Mouse (Mus musculus): ENCODE data around the gene Mettl1. TPM values are rescaled to one million over a fixed set of nuclear protein-coding genes. Genes with fewer than 3 reads are reported as not detected.
A peak's percentile ranks its signal among the peaks of the same experiment; 100 is the strongest.

Gene Mettl1
- polyA plus RNA-seq, 1 experiment from 2014 or later = 24.6 TPM

DNA sequence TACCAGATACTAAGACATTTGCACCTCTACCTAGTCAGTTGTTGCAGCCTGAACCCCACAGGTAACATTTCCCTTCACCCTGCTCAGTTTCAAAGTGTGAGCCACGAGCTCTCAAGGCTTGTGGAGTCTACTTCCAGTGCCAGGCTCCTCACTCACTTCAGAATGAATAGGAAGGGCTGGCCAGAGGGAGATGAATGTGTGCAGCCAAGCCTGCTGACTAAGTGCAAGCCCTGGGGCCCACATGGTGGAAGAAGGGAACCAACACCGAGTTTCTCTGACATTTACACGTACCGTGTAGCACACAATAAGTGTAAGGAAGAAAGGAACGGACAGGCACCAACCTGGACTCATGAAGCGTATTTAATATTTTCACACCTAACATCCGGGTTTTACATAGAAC lies 37.4 kb upstream of the Mettl1 start:
- no peak for ATAC-seq (ENCODE audit: low read depth)
- Histone ChIP-seq H3K4me2 (ENCODE audit: low read depth, low read length) (no peak overlapping the region), H3K4me1 (ENCODE audit: control insufficient read depth, insufficient read depth, low read length) (no peaks in the 10 kb centered on the region), H3K36me3 (ENCODE audit: control insufficient read depth, insufficient read depth, low read length) (0 out of 2 replicates have a peak, but pooled peaks cover 6% of the 10 kb centered on the region), H3K9ac (replicated peaks; ENCODE audit: low read depth, low read length) (no peak overlapping the region), H3K4me3 (ENCODE audit: low read depth, low read length) (no peak overlapping the region), H3K27me3 (ENCODE audit: control insufficient read depth, insufficient read depth, low read length) (no peaks in the 10 kb centered on the region), H3K27ac (ENCODE audit: low read depth, low read length) (no peak overlapping the region), H3K9me3 (ENCODE audit: control insufficient read depth, low read length) (no peaks in the 10 kb centered on the region)
- WGBS = 85% methylated on average over 7 of the region's 7 CpGs

DNA sequence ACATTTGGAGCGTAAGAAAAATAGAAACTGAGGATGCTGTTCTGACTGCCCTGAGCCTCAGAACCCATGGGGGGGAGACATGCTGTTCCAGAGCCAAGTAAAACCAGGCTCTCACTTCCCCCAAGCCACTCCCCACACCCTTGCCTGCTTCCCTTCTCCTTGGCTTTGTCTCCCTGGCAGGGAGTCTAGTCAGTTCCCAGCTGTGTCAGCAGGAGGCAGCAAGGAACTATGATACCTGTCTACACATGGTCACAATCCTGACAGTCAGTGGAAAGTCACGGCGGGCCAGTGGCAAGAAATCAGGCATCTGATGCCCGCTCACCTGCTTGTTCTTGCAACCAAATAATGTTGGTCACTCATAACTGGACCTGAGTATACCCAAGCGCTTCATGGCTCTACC lies 24.7 kb upstream of the Mettl1 start:
- 66% methylated on average over 5 of the region's 5 CpGs for WGBS
- Histone ChIP-seq H3K36me3 (ENCODE audit: control insufficient read depth, insufficient read depth, low read length) (no peaks in the 10 kb centered on the region), H3K4me3 (ENCODE audit: low read depth, low read length) (no peak overlapping the region), H3K4me2 (ENCODE audit: low read depth, low read length) (no peak overlapping the region), H3K9me3 (ENCODE audit: control insufficient read depth, low read length) (no peaks in the 10 kb centered on the region), H3K27ac (ENCODE audit: low read depth, low read length) (no peak overlapping the region), H3K27me3 (ENCODE audit: control insufficient read depth, insufficient read depth, low read length) (no peaks in the 10 kb centered on the region), H3K4me1 (ENCODE audit: control insufficient read depth, insufficient read depth, low read length) (no peaks in the 10 kb centered on the region), H3K9ac (replicated peaks; ENCODE audit: low read depth, low read length) (no peak overlapping the region)
- ATAC-seq (ENCODE audit: low read depth) = no peak

DNA sequence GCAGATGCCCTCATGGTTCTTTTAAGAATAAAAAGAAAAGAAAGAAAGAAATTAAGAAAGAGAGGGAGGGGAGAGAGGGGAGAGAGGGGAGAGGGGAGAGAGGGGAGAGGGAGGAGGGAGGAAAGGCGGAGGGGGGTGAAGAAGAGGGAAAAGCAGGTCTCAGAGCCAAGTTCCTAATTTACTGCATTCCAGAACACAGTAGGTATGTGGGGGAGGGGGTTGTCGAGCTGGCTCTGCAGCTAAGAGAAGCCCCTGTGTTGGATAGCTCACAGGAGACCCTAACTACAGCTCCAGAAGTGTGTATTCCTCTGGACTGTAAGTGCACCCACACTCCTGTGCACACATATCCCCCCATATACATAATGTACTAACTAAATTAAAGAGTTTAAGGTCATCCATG lies 24.1 kb upstream of the Mettl1 start:
- no peaks in the 10 kb centered on the region for H3K27me3 ChIP-seq (ENCODE audit: control insufficient read depth, insufficient read depth, low read length)
- H3K27ac ChIP-seq (ENCODE audit: low read depth, low read length) = no peak overlapping the region
- WGBS = 16% methylated on average over 2 of the region's 2 CpGs
- H3K4me1 ChIP-seq (ENCODE audit: control insufficient read depth, insufficient read depth, low read length) = no peaks in the 10 kb centered on the region
- H3K4me2 ChIP-seq (ENCODE audit: low read depth, low read length) = no peak overlapping the region
- H3K36me3 ChIP-seq (ENCODE audit: control insufficient read depth, insufficient read depth, low read length) = peaks cover 5% of the 10 kb centered on the region; the same call in 1 of the 2 replicates
- no peak for ATAC-seq (ENCODE audit: low read depth)
- H3K9ac ChIP-seq (replicated peaks; ENCODE audit: low read depth, low read length) = no peak overlapping the region
- no peaks in the 10 kb centered on the region for H3K9me3 ChIP-seq (ENCODE audit: control insufficient read depth, low read length)
- H3K4me3 ChIP-seq (ENCODE audit: low read depth, low read length) = no peak overlapping the region

DNA sequence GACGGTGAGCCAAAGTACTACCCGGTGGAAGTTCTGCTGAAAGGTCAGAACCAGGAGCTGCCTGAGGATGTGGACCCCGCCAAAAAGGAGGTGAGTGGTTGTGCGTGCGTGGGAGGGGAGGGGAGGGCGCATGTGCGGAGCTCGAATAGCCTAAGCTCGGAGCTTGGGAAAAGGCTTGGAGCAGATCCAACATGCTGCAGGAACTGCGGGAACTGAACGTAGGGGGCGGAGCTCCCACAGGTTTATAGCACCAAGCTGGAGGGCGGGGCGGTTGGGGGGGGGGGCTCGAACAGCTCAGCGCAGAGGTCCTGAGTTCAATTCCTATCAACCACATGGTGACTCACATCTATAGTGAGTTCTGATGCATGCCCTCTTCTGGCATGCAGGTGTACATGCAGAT lies 22.8 kb upstream of the Mettl1 start:
- 69% methylated on average over 16 of the region's 16 CpGs for WGBS
- H3K9ac ChIP-seq (replicated peaks; ENCODE audit: low read depth, low read length) = no peak overlapping the region
- no peaks in the 10 kb centered on the region for H3K9me3 ChIP-seq (ENCODE audit: control insufficient read depth, low read length)
- no peaks in the 10 kb centered on the region for H3K27me3 ChIP-seq (ENCODE audit: control insufficient read depth, insufficient read depth, low read length)
- H3K4me1 ChIP-seq (ENCODE audit: control insufficient read depth, insufficient read depth, low read length) = no peaks in the 10 kb centered on the region
- H3K4me3 ChIP-seq (ENCODE audit: low read depth, low read length) = no peak overlapping the region
- no peak for ATAC-seq (ENCODE audit: low read depth)
- H3K36me3 ChIP-seq (ENCODE audit: control insufficient read depth, insufficient read depth, low read length) = peaks cover 16% of the 10 kb centered on the region; the same call in 1 of the 2 replicates
- H3K27ac ChIP-seq (ENCODE audit: low read depth, low read length) = no peak overlapping the region
- H3K4me2 ChIP-seq (ENCODE audit: low read depth, low read length) = no peak overlapping the region

- peak within 1 kb of the TSS; percentile 67; the same call in 1 of the 2 replicates for H3K27ac ChIP-seq (ENCODE audit: low read depth, low read length)
- peaks cover 20% of the 10 kb centered on the region for H3K36me3 ChIP-seq (ENCODE audit: control insufficient read depth, insufficient read depth, low read length)
- peak; percentile 91 for ATAC-seq (ENCODE audit: low read depth)
- WGBS = 5% methylated on average over 49 of the region's 56 CpGs
- H3K27me3 ChIP-seq (ENCODE audit: control insufficient read depth, insufficient read depth, low read length) = no peaks in the 10 kb centered on the region
- H3K9me3 ChIP-seq (ENCODE audit: control insufficient read depth, low read length) = no peaks in the 10 kb centered on the region
- peak within 1 kb of the TSS; percentile 79 for H3K4me2 ChIP-seq (ENCODE audit: low read depth, low read length)
- H3K4me1 ChIP-seq (ENCODE audit: control insufficient read depth, insufficient read depth, low read length) = peaks cover 8% of the 10 kb centered on the region; the same call in 1 of the 2 replicates
- peak within 1 kb of the TSS; percentile 82 for H3K9ac ChIP-seq (replicated peaks; ENCODE audit: low read depth, low read length)
- peak within 1 kb of the TSS; percentile 86 for H3K4me3 ChIP-seq (ENCODE audit: low read depth, low read length)
Observed at GRCm38 (mm10) chr10:127030336-127031296, 10.6 kb upstream of the Mettl1 start, which contains the start of gene Tsfm. TSS of gene Tsfm (minus strand) at chr10:127030840.

GRCm38 (mm10) chr10:127033301-127033741 lies 7.9 kb upstream of the Mettl1 start:
- no peak for ATAC-seq (ENCODE audit: low read depth)
- no peak overlapping the region for H3K9ac ChIP-seq (replicated peaks; ENCODE audit: low read depth, low read length)
- 85% methylated on average over 7 of the region's 8 CpGs for WGBS
- no peak overlapping the region for H3K4me3 ChIP-seq (ENCODE audit: low read depth, low read length)
- no peaks in the 10 kb centered on the region for H3K9me3 ChIP-seq (ENCODE audit: control insufficient read depth, low read length)
- H3K36me3 ChIP-seq (ENCODE audit: control insufficient read depth, insufficient read depth, low read length) = peaks cover 1% of the 10 kb centered on the region; the same call in 1 of the 2 replicates
- no peak overlapping the region for H3K4me2 ChIP-seq (ENCODE audit: low read depth, low read length)
- no peaks in the 10 kb centered on the region for H3K27me3 ChIP-seq (ENCODE audit: control insufficient read depth, insufficient read depth, low read length)
- H3K4me1 ChIP-seq (ENCODE audit: control insufficient read depth, insufficient read depth, low read length) = peaks cover 8% of the 10 kb centered on the region; the same call in 1 of the 2 replicates
- no peak overlapping the region for H3K27ac ChIP-seq (ENCODE audit: low read depth, low read length)

GRCm38 (mm10) chr10:127036273-127036672 lies 4.9 kb upstream of the Mettl1 start:
- no peak overlapping the region for H3K9ac ChIP-seq (replicated peaks; ENCODE audit: low read depth, low read length)
- peaks cover 3% of the 10 kb centered on the region; the same call in 1 of the 2 replicates for H3K4me1 ChIP-seq (ENCODE audit: control insufficient read depth, insufficient read depth, low read length)
- H3K27ac ChIP-seq (ENCODE audit: low read depth, low read length) = no peak overlapping the region
- H3K27me3 ChIP-seq (ENCODE audit: control insufficient read depth, insufficient read depth, low read length) = peaks cover 4% of the 10 kb centered on the region; the same call in 1 of the 2 replicates
- H3K4me2 ChIP-seq (ENCODE audit: low read depth, low read length) = no peak overlapping the region
- 86% methylated on average over 12 of the region's 12 CpGs for WGBS
- no peaks in the 10 kb centered on the region for H3K36me3 ChIP-seq (ENCODE audit: control insufficient read depth, insufficient read depth, low read length)
- no peak overlapping the region for H3K4me3 ChIP-seq (ENCODE audit: low read depth, low read length)
- no peaks in the 10 kb centered on the region for H3K9me3 ChIP-seq (ENCODE audit: control insufficient read depth, low read length)
- ATAC-seq (ENCODE audit: low read depth) = no peak

DNA sequence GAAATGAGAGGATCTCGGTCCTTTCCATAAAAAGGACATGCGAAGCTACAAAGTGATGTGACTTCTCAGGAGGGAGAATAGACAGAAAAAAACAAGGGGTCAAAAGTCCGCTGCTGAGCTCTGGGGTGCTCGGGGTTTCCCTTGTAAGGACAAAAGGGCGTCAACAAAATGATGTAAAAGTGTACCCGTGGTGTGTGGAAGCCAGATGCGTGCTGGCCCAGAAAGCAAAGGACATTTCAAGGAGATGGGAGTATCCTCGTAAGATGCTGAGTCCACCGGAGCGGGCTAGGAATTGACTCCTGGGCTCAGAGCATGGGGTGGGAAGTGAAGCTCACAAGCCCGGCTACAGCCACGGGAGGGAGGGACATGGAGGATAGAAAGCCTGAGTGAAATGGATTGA lies 3.6 kb upstream of the Mettl1 start:
- no peaks in the 10 kb centered on the region for H3K9me3 ChIP-seq (ENCODE audit: control insufficient read depth, low read length)
- no peak overlapping the region for H3K4me3 ChIP-seq (ENCODE audit: low read depth, low read length)
- peaks cover 9% of the 10 kb centered on the region; the same call in 1 of the 2 replicates for H3K4me1 ChIP-seq (ENCODE audit: control insufficient read depth, insufficient read depth, low read length)
- WGBS = 67% methylated on average over 12 of the region's 12 CpGs
- H3K27me3 ChIP-seq (ENCODE audit: control insufficient read depth, insufficient read depth, low read length) = peaks cover 4% of the 10 kb centered on the region; the same call in 1 of the 2 replicates
- no peaks in the 10 kb centered on the region for H3K36me3 ChIP-seq (ENCODE audit: control insufficient read depth, insufficient read depth, low read length)
- no peak for ATAC-seq (ENCODE audit: low read depth)
- H3K4me2 ChIP-seq (ENCODE audit: low read depth, low read length) = no peak overlapping the region
- H3K9ac ChIP-seq (replicated peaks; ENCODE audit: low read depth, low read length) = no peak overlapping the region
- no peak overlapping the region for H3K27ac ChIP-seq (ENCODE audit: low read depth, low read length)

Data from neural tube, embryonic 14.5 days (tissue).